Mouse (Mus musculus): ENCODE results near the gene Diras2.

Diras2 gene

DNA sequence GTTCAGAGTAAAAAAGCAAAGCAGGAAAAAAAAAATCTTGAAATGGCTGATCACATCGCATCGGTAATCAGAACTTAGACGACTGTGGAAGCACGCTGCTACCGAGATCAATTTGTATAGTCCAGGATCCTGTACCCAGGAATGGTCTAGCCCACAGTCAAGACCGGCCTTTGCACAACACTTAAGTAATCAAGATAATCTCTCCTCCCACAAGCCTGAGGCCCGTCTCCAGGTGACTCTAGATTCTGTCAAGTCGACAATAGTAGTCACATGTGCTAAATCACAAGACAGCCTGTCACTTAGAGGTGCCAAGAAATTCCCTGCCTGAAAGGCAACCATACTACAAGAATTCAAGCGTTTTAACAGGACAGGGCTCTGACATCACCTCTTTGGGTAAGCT lies at the start of gene Diras2:
Diras2 (minus strand) TSS at position 159 of the 400 bp plus-strand sequence.
- DNase-seq (ENCODE audit: low spot score) = no peak

DNA sequence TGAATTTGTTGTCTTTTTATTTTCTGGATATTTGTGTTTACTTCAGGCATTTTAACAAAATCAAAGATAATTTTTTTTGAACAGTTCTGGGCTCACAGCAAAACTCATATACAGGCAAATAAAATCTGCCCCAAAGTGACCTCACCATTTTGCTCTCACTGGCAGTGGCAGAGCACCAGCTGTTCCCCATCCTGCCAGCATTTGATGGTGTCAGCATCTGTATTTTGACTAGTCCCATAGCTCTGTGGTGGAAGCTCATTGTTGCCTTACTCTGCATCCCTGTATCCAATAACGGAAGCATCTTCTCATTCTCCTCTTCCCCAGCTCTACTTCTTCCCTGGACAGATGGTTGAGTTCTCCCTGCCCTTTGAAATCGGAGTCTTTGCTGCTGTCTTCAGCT lies 47.7 kb upstream of the Diras2 start:
- DNase-seq (ENCODE audit: low spot score) = no peak

DNA sequence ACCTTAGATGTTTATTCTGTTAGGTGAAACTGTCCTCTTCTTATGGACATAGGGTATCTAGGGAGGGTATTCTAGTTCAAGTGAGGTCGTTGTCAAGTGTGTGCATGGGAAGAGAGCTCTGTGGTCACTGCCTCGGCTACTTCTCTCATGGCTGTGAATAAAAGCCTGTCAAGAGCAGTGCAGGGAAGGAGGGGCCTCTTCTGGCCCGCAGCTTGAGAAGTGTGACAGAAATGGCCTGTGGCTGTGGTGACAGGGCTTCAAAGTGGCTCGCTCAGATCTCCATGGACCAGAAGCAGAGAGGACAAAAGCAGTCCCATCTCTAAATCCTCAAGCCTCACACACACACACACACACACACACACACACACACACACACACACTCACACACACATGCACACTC lies 46.9 kb upstream of the Diras2 start:
- no peak for DNase-seq (ENCODE audit: low spot score)

DNA sequence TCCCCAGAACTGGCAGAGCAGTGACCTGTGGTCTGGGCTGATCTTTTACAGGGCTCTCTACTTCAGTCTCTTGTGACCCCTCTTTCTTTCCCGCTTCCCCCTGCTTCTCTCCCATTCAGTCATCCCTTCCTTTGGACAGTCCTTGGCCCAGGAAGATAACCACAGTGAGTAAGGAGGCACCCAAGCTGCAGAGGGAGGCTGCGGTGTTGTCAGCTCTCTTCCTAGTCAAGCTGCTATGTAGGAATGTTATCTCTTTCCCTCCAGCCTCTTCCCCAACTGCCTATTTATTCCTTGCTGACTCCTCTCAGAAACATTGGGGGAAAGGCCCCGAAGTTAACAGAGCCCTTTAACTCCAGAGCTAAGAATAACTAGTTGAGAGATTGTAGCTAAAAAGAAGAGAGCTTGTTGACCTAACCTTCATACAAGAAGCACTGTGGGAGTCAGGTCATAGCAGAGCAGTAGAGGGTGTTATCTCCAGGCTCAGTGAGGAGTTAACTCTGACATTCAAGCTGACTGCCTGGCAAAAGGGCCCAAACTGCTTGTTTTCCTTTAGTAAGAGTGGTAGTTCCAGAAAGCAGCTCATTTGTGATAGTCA lies 46.3 kb upstream of the Diras2 start:
- no peak for DNase-seq (ENCODE audit: low spot score)

DNA sequence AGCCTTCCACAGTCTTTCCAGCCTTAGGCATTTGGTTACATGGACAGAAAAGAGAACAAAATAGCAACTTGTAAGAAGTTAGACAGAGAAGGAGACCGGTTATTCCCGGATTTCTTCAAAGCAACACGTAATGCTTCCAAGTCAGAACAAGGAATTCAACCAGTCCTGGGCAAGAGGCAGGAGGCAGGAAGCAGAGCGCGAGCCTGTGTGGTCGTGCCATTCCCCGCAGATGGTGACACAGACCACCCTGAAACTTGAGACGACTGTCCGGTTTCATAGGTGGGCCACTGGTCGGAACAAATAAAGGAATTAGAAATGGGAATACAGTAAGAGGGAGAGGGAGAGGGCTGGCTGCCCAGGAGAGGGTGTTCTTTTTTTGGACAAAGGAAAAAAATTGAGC lies 45.8 kb upstream of the Diras2 start:
- no peak for DNase-seq (ENCODE audit: low spot score)

DNA sequence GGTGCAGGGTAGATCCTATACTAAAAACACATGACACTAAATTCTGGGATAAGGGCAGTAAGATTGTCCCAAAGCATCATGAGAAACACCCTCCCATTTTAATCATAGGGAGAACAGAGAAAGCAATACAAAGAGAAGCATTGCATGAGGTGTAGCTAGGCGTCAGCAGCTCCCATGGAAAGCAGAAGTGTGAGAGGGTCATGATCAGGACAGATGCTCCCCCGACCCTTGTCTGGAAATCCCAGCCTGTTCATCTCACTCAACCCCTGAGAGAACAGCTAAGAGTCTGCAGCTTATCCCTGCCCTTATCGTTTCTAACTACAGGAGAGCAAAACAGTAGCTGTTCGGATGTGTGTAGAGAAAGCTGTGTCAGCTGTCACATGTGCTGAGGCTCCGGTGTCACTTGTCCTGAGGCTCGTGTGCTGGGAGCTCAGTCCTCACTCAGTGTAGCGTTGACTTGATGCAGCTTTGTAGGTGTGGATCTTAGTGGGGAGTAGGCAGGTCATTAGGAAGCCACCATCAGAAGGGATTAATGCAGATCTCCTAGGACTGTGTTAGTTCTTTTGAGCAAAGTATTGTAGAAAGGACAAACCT lies 45.0 kb upstream of the Diras2 start:
- no peak for DNase-seq (ENCODE audit: low spot score)

DNA sequence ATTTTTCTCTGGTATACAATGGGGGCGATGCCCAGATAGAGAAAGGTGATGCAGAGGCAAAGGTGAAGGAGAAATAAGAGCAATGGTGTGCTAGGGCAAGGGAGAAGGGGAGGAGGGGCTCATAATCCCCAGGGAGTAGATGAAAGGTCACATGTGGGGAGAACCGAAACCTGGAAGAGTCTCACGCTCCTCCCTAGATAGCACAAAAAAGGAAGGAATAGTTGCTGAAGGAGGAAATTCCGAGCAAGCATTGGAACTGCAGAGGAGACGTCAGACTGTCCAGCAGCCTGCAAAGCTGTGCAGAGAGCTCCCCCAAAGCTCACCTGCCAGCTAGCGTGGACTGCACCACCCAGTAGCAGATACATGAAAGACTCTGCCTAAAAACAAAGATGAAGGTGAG lies 44.4 kb upstream of the Diras2 start:
- no peak for DNase-seq (ENCODE audit: low spot score)

DNA sequence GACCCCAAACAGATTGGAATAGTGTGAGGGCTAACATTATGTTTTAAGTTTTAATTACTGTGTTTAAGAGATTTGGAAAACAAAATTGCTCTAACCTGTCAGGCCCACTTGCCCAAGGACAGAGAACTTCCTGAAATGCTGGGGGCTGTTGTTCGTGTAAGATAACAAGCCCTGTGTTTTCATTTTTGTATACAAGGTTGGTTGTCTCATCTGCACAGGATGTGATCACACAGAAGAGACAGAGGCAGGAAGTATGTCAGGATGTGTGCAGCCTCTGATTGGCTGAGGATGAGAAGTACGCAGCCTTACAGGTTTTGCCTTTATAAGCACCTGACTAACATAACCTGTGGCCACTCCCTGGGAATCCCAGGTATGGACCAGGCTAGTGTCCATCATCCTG lies 43.2 kb upstream of the Diras2 start:
- no peak for DNase-seq (ENCODE audit: low spot score)

DNA sequence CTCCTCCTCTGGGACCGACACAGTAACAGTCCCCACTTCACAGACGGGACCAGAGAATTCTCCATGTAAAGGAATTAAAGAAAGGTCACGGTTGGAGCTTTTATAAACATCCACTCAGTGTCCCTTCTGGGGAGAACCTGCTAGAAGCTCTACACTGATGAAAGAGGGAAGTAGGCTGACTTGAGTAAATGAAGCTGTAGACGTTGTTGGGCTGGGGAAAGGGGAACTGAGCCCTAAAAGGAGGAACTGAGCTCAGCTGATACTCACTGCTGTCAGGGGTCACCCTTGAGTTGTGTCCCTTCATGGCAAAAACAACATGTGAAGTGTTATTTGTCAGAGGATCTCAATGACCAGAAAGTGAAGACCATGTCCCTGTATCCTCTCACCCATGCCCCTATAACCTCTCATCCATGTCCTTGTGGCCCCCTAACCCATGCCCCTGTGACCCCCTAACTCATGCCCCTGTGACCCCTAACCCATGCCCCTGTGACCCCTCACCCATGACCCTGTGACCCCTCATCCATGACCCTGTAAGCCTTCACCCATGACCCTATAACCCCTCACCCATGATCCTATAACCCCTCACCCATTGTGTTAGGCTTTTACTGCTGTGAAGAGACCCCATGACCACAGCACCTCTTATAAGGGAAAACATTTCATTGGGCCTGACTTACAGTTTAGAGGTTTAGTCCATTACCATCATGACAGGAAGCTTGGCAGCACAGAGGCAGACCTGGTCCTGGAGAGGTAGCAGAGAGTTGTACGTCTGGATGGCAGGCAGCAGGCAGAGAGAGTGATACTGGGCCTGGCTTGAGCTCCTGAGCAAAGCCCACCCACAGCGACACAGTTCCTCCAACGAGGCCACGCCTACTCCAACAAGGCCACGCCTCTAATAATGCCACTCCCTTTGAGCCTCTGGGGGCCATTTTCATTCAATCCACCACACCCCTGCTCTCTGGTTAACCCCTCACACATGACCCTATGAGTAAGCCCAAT lies 41.7 kb upstream of the Diras2 start:
- DNase-seq (ENCODE audit: low spot score) = no peak

DNA sequence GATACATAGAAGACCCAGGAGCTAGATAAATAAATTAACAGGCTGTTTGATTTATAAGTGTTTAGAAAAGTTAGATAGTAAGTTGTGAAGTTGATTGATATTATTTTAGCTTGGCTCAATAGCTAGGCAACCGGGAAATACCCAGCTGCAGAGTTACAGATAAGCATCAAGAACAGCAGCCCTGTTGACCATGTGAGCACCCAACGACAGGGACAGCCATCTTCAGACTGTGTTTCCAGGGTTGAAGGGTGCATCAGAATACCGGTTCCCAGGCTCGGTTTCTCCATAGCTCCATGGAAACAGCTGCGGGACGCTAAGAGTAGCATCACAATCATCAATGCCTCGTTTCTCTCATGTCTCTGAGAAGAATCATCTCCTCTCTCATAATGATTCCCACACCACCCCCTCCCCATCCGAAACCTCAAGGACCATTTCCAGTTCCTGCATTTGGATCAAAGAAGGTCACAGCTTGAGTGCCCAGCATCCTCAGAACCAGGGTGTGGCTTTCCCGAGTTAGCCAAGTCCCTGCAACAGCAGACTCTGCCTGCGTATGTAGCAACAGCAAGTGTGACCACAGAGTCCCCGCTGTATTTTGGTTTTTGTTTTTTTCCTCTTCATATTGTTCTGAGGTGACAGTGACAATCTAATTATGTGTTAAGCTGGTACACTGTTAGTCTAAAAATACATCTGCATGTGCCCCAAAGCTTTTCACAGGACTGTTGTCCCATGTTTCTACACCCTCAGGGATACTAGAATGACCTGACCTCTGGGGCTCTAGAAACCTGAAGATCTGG lies 40.7 kb upstream of the Diras2 start:
- DNase-seq (ENCODE audit: low spot score) = no peak

DNA sequence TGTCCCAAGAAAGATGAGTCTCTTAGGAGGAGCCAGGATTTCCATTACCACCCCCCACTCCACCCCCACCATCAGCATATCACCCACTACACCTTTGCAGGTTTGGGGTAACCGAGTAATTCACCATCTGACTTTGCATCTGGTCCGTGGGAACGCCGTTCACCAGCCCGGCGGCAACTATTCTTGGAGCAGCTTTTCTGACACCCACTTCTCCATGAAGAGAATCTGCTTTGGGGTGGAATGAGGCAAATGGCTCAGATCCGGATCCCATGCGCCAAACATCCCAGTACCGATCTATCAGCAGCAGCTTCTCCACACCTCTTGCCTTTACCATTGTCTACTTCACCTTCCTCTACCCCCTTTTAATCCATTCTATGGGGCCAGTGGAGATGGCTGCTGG lies 39.2 kb upstream of the Diras2 start:
- DNase-seq (ENCODE audit: low spot score) = no peak

DNA sequence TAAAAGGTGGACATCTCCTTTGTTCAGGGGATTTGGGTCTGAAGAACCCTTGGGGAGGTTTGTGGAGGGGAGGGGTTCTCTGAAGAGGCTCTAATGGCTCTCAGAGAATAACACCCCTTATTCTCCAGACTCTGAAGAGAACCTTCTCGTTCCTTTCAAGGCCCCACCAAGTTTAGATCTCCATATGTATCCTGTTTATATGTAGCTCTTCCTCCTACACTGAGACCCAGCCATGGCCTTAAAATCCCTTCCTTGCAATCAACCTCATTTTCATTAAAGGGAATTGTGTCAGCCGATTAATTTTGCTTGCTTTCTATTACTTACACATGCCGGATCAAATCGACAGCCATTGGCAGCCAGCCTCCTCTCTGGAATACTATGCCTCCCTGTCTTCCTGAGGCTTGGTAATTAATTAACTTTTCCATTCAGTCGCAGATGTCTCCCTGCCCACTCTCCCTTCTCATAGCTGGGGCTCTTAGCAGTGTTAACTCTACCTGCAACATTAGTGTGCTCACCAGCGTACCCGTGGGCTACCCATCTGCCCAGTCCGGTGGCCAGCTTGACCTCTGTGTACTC lies 38.2 kb upstream of the Diras2 start:
- no peak for DNase-seq (ENCODE audit: low spot score)

DNA sequence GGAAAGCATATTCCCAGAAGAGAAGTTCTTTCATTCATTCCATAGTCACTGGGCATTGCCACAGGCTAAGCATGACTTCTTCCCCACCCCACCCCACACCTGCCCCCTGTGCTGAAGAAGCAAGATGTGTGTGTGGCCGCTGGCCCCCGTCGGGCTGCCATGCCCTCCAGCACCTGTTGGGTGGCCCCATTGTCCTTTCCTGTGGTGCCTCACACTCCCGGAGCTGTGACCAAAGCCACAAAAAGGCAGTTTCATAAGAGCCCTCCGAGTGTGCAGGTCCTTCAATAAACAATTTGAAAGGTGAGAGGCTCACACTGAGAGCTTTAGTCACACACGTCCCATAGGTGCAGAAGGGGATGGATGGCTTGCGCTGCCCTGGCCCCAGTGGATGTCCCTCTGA lies 35.7 kb upstream of the Diras2 start:
- DNase-seq (ENCODE audit: low spot score) = no peak

DNA sequence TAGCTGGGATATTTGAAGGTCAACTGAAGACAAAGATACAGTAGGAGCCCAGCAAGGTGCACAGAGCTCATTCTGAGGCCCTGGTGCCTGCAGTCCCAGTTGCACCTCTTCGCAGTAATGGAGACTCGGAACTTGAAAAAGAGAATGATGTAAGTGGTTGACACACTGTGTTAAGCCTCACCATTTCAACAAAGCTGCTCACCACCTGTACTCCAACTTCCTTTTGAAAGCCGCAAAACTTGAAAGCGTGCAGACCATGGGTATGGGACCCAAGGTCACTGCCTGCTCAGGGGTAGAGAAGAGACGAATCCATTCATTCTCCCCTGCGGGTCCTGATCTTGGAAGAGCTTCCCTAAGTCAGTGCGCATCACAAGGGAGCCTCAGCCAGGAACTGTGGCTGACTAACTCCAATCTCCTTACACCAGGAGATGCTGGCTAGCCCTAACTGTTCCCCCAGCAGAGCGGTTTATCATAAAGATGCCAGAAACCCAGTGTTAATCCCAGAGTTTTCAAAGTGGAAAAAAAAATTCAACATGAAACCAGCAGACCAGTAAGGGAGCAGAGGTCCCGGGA lies 35.2 kb upstream of the Diras2 start:
- DNase-seq (ENCODE audit: low spot score) = no peak

DNA sequence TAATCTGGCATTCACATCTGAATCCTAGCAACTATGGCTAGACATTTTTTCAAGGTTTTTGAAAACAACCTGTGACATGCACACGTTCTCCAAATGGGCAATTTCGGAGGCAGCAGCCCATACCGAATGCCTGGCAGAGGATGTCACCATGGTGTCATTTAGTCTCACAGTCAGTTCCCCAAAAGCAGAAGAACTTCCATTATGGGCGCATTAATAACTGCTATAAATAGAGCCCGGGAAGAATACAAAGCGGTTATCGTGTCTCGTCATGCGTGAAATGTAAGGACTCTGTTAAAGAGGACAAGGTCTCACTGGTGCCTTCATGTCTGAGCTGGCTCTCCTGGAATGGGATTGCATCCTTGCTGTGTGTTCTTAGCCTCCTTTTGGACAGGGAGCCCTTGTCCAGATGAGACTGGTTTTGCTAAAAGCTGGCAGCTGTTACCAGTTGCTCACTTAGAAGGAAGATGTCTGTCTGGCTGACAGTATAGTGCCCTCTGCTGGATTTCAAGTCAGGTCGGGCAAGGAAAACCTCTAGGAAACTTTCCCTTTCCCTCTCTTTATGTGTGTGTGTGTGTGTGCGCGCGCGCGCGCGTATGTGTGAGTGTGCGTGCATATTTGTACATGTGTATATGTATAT lies 34.1 kb upstream of the Diras2 start:
- no peak for DNase-seq (ENCODE audit: low spot score)

DNA sequence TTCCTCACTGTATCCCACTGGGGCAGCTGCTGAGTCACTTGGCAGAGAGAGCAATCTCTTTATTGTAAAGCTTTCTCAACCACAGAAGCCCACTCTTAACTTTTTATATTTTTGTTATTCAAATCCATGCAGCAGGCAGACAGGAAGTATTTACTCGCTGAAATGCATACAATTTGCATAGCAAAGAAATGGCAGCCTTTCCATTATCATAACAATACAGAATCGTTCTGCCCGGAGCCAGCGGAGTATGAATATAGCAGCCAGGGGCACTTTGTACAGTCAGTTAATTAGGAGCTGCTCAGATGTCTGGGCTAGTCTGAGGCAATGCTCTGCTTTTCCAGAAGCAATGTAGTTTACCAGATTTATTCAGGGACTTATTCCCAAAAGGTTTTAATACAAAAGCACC lies 31.1 kb upstream of the Diras2 start:
- DNase-seq (ENCODE audit: low spot score) = no peak

DNA sequence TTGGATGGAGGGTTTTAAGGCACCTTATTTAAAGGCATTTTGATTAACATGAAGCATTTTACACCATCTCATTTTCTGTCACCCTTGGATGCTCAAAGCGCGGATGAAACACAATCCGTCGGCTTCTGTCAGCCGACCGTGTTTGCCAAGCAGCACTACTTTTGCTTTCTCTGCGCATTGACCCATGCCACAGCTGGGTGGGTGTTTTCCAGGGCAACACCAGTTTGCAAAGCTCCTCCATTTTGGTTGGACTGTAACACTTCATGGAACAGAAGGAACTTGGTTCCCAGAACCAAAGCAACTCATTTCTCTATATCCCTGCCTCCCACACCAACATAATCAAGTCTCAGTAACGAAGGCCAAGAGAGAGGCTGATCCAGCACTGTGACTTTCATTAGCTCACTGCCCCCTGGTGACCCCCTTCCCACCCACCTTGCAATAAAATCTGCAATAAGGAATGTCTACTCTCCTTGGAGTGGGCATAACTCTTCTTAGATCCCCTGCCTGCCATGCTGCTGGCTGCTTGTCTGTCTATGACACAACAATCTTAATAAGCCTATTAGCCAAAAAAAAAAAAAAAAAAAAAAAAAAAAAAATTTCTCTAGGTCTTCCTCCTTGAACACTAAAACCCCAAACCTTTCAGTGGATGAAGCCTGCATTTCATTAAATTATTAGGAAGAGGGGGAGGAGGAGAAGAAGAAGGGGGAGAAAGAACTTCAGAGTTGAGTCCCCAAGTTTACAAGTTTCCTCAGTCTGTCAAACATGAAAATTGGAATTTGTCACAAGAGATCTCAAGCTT lies 30.5 kb upstream of the Diras2 start:
- DNase-seq (ENCODE audit: low spot score) = no peak

DNA sequence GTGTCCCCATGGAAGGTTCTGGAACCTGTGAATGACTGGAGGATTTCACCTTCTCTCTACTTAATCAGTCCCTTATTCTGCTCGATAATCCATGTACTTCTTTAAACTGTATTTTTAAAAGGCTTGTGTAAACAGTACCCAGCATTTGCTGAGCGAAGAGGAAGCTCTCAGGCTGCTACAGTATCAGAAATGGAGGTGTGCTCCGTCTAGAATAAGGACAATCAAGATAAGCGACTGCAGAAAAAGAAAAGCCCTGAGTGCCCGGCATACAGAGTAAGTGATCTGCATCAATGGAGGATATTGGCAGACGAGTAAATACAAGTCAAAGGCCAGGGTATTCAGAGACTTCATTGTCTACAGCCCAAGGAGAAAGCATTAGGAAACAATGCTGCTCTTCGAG lies 26.3 kb upstream of the Diras2 start:
- no peak for DNase-seq (ENCODE audit: low spot score)

DNA sequence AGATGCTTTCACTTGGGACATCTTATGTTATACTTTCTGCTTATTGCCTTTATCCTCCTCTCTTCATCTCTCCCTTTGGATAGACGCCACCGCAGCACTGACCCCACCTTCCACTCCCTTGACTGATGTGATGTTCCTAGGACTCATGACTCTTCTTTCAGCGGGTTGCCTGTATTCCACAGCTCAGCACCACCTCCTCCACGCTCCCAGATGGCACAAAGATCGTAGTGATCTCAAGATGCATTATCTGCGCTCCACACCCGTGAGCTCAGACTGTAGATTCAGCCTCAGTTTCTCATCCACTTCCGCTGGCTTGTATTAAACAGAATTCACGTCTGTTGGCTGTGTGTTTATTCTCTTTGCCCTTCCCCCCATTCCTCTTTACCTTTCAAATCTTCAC lies 23.6 kb upstream of the Diras2 start:
- no peak for DNase-seq (ENCODE audit: low spot score)

DNA sequence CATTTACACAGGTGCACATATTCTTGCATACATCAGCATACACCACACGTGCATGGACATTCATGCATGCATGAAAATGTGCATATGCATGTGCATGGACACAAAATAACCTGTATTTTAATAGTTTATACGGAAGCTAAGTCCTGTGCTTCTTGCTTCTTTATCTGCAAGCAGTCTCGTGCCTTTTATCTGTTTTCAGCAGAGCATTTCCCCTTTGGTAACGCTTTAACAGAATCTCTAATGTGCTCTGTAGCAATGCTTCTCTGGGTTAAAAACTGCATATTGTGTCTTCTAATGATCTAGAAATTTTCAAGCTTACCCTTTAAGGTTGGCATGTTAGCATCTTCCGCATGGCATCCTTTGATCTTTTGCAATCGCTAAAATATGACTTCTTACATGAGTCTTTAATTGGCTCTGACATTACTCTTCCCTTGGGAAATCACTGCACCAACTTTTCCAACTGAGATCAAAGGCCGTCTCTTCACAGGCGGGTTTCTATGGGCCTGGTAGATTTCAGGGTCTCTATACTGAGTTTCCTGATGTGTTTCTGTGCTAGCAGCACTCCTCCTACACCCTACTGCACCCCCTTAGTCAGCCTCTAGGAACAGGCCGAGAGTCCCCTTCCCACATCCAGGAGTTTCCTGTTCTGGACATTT lies 21.9 kb upstream of the Diras2 start:
- no peak for DNase-seq (ENCODE audit: low spot score)

Data from urinary bladder, postnatal 10 days (tissue).